Mouse (Mus musculus): ENCODE data around the gene Shmt2. TPM values are rescaled to one million over a fixed set of nuclear protein-coding genes. Genes with fewer than 3 reads are reported as not detected.

Shmt2 gene
- polyA plus RNA-seq, 1 experiment: 12.7 TPM

- H3K27me3 ChIP-seq (ENCODE audit: control insufficient read depth, insufficient read depth, low read length): no peaks in the 10 kb centered on the region
- peaks cover 4% of the 10 kb centered on the region for H3K36me3 ChIP-seq (ENCODE audit: control insufficient read depth, insufficient read depth, low read length)
- H3K4me1 ChIP-seq (ENCODE audit: control insufficient read depth, insufficient read depth, low read length): no peaks in the 10 kb centered on the region
- H3K27ac ChIP-seq (ENCODE audit: control insufficient read depth, insufficient read depth, low read depth, low read length): no peak overlapping the region
- TF ChIP-seq POLR2A (IDR thresholded peaks at IDR 0.05; ENCODE audit: control insufficient read depth, low read depth, low read length) (no peak), CTCF (IDR thresholded peaks at IDR 0.05; ENCODE audit: control insufficient read depth, insufficient read depth, insufficient replicate concordance, low read depth, low read length) (no peak)
- no peak overlapping the region for H3K4me3 ChIP-seq (ENCODE audit: control insufficient read depth, low read depth, low read length)
These were observed 47.1 kb downstream of the Shmt2 start for GRCm38 (mm10) chr10:127475175-127475574.

GRCm38 (mm10) chr10:127472722-127473121 is 49.5 kb downstream of the Shmt2 start:
- Histone ChIP-seq H3K4me1 (ENCODE audit: control insufficient read depth, insufficient read depth, low read length) (no peaks in the 10 kb centered on the region), H3K36me3 (ENCODE audit: control insufficient read depth, insufficient read depth, low read length) (peaks cover 4% of the 10 kb centered on the region), H3K27me3 (ENCODE audit: control insufficient read depth, insufficient read depth, low read length) (no peaks in the 10 kb centered on the region), H3K4me3 (ENCODE audit: control insufficient read depth, low read depth, low read length) (no peak overlapping the region), H3K27ac (ENCODE audit: control insufficient read depth, insufficient read depth, low read depth, low read length) (no peak overlapping the region)
- TF ChIP-seq CTCF (IDR thresholded peaks at IDR 0.05; ENCODE audit: control insufficient read depth, insufficient read depth, insufficient replicate concordance, low read depth, low read length) (no peak), POLR2A (IDR thresholded peaks at IDR 0.05; ENCODE audit: control insufficient read depth, low read depth, low read length) (no peak)

- Histone ChIP-seq H3K4me1 (ENCODE audit: control insufficient read depth, insufficient read depth, low read length) (no peaks in the 10 kb centered on the region), H3K36me3 (ENCODE audit: control insufficient read depth, insufficient read depth, low read length) (peaks cover 4% of the 10 kb centered on the region), H3K4me3 (ENCODE audit: control insufficient read depth, low read depth, low read length) (no peak overlapping the region; the same call in 1 of the 2 replicates), H3K27me3 (ENCODE audit: control insufficient read depth, insufficient read depth, low read length) (no peaks in the 10 kb centered on the region), H3K27ac (ENCODE audit: control insufficient read depth, insufficient read depth, low read depth, low read length) (no peak overlapping the region)
- TF ChIP-seq CTCF (IDR thresholded peaks at IDR 0.05; ENCODE audit: control insufficient read depth, insufficient read depth, insufficient replicate concordance, low read depth, low read length) (no peak), POLR2A (IDR thresholded peaks at IDR 0.05; ENCODE audit: control insufficient read depth, low read depth, low read length) (no peak)
These were observed 50.8 kb downstream of the Shmt2 start for GRCm38 (mm10) chr10:127471281-127471988.

Other genes starting within 250 kb of the Shmt2 start
- gene Mbd6, start 233.4 kb downstream of the Shmt2 start, polyA plus RNA-seq (2012; rRNA removed): 61.3 and 74.1 TPM in 2 replicates
- 32.4 and 36.7 TPM in 2 replicates for gene Mars, start 210.7 kb downstream of the Shmt2 start, polyA plus RNA-seq (2012; rRNA removed)
- gene Arhgap9, start 200.5 kb downstream of the Shmt2 start, polyA plus RNA-seq (2012; rRNA removed): 0.32 and 0.34 TPM in 2 replicates
- gene Gli1, start 180.5 kb downstream of the Shmt2 start, polyA plus RNA-seq (2012; rRNA removed): 2.7 and 2.9 TPM in 2 replicates
- not detected in 2 replicates for gene Inhbe, start 168.0 kb downstream of the Shmt2 start, polyA plus RNA-seq (2012; rRNA removed)
- 0.05 and 0.08 TPM in 2 replicates for gene Inhbc, start 152.0 kb downstream of the Shmt2 start, polyA plus RNA-seq (2012; rRNA removed)
- gene R3hdm2, start 142.1 kb downstream of the Shmt2 start, polyA plus RNA-seq (2012; rRNA removed): 43.6 and 56.0 TPM in 2 replicates
- gene Stac3, start 20.8 kb downstream of the Shmt2 start, polyA plus RNA-seq (2012; rRNA removed): 0.97 and 1.0 TPM in 2 replicates
- 65.0 and 74.9 TPM in 2 replicates for gene Ndufa4l2, start 7.5 kb downstream of the Shmt2 start, polyA plus RNA-seq (2012; rRNA removed)
- 0.36 and 0.51 TPM in 2 replicates for gene Nxph4, start 12.1 kb upstream of the Shmt2 start, polyA plus RNA-seq (2012; rRNA removed)
- 20.8 and 25.9 TPM in 2 replicates for gene Lrp1, start 98.7 kb upstream of the Shmt2 start, polyA plus RNA-seq (2012; rRNA removed)
- gene Stat6, start 120.5 kb upstream of the Shmt2 start, polyA plus RNA-seq (2012; rRNA removed): 3.9 and 5.9 TPM in 2 replicates
- 46.8 and 58.1 TPM in 2 replicates for gene Nemp1, start 144.5 kb upstream of the Shmt2 start, polyA plus RNA-seq (2012; rRNA removed)
- gene Nab2, start 146.1 kb upstream of the Shmt2 start, polyA plus RNA-seq (2012; rRNA removed): 24.6 and 26.2 TPM in 2 replicates
- 18.5 and 19.1 TPM in 2 replicates for gene Myo1a, start 182.7 kb upstream of the Shmt2 start, polyA plus RNA-seq (2012; rRNA removed)
- gene Tac2, start 202.0 kb upstream of the Shmt2 start, polyA plus RNA-seq (2012; rRNA removed): not detected in 2 replicates
- 3.8 and 4.4 TPM in 2 replicates for gene Zbtb39, start 217.1 kb upstream of the Shmt2 start, polyA plus RNA-seq (2012; rRNA removed)
- gene Gpr182, start 229.3 kb upstream of the Shmt2 start, polyA plus RNA-seq (2012; rRNA removed): 0.37 and 0.57 TPM in 2 replicates
- gene Rdh1, start 237.3 kb upstream of the Shmt2 start, polyA plus RNA-seq (2012; rRNA removed): 0.07 TPM in 2 replicates
- gene Rdh16f1, start 237.3 kb upstream of the Shmt2 start, polyA plus RNA-seq (2012; rRNA removed): not detected in 2 replicates

Measured in testis, adult 2 months (tissue).